Mouse (Mus musculus) neural tube, embryonic 12.5 days (tissue): ENCODE results near the gene Gm44973. TPM values are rescaled to one million over a fixed set of nuclear protein-coding genes. Genes with fewer than 3 reads are reported as not detected.

Experiments
- ATAC-seq: fragments of 200-750 bp; cut with Nextera tagmentation; 2 replicates; pipeline ENCODE4 v1.8.0; 2017; ENCODE audit warnings: low read depth, mild to moderate bottlenecking, moderate TSS enrichment, moderate library complexity; ENCODE audit not compliant: low FRiP score
- H3K27ac ChIP-seq: fragments of 300-500 bp; sonication (generic); 2 replicates; pipeline ENCODE4 v1.5.1; 2016
- H3K27me3 ChIP-seq: fragments of 300-500 bp; sonication (generic); replicated peaks from 2 replicates; pipeline ENCODE4 v1.6.1; 2016; ENCODE audit warnings: mild to moderate bottlenecking
- H3K36me3 ChIP-seq: fragments of 300-500 bp; sonication (generic); 2 replicates; pipeline ENCODE4 v1.6.1; 2016; ENCODE audit warnings: mild to moderate bottlenecking
- H3K4me1 ChIP-seq: fragments of 300-500 bp; sonication (generic); 2 replicates; pipeline ENCODE4 v1.6.1; 2016
- H3K4me2 ChIP-seq: fragments of 300-500 bp; sonication (generic); replicated peaks from 2 replicates; pipeline ENCODE4 v1.6.1; 2016; ENCODE audit warnings: mild to moderate bottlenecking
- H3K4me3 ChIP-seq: fragments of 300-500 bp; sonication (generic); 2 replicates; pipeline ENCODE4 v1.5.1; 2016
- H3K9ac ChIP-seq: fragments of 300-500 bp; sonication (generic); 2 replicates; pipeline ENCODE4 v1.6.1; 2016; ENCODE audit warnings: mild to moderate bottlenecking
- H3K9me3 ChIP-seq: fragments of 300-500 bp; sonication (generic); 2 replicates; pipeline ENCODE4 v1.6.1; 2016; ENCODE audit warnings: mild to moderate bottlenecking
- WGBS: fragments of 180-500 bp; shearing (Covaris S2); methylation state at CpG from one replicate; pipeline ENCODE4 v1.1.7; 2016; 5-methylcytosine and 5-hydroxymethylcytosine counted together
- polyA plus RNA-seq: library from polyadenylated mRNA; unstranded; fragments of >200 nt; fragmentation: Nextera tagmentation; extraction: Ambion mirVana; gene quantifications from 2 replicates; pipeline ENCODE4 v1.2.1, GENCODE M21; 2016

The Gm44973 gene
- polyA plus RNA-seq, 1 experiment from 2014 or later: not detected

- peaks cover 63% of the 10 kb centered on the region for H3K27me3 ChIP-seq
- H3K36me3 ChIP-seq: no peaks in the 10 kb centered on the region
- peaks cover 41% of the 10 kb centered on the region for H3K4me1 ChIP-seq
- H3K9ac ChIP-seq: peak overlapping the region; percentile 69; the same call in 1 of the 2 replicates
- H3K27ac ChIP-seq: no peak overlapping the region
- 37% methylated on average over 8 of the region's 8 CpGs for WGBS
- no peaks in the 10 kb centered on the region for H3K9me3 ChIP-seq
- peak overlapping the region; percentile 44 for H3K4me3 ChIP-seq
- ATAC-seq: no peak
- H3K4me2 ChIP-seq: peak overlapping the region; percentile 68
These were observed 42.1 kb downstream of the Gm44973 start for GRCm38 (mm10) chr7:5057381-5057780.

GRCm38 (mm10) chr7:5057804-5058203, 42.5 kb downstream of the Gm44973 start:
- Histone ChIP-seq H3K9me3 (no peaks in the 10 kb centered on the region), H3K27me3 (peaks cover 61% of the 10 kb centered on the region), H3K9ac (no peak overlapping the region), H3K4me3 (peak overlapping the region; percentile 44; the same call in 1 of the 2 replicates), H3K27ac (no peak overlapping the region), H3K4me2 (peak overlapping the region; percentile 68), H3K4me1 (peaks cover 37% of the 10 kb centered on the region), H3K36me3 (no peaks in the 10 kb centered on the region)
- WGBS: 28% methylated on average over 11 of the region's 11 CpGs
- ATAC-seq: no peak

DNA sequence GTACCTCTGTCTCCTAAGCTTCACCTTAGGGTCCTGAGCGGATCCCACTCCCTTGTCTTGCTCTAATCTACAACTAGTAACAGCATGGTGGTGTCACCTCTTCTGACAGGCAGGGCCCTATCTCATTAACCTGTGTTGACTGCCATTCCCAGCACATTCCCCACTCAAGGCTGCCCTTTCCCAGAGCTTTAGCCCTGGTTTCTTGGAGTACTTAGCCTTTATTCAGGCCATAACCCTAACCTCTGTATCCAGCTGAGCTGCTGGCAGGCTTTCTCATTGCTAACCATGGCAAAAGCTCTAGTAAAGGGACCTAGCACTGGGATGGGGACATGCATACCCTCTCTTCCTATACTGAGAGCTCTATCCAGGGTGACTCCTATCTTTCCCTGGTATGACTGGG, 43.3 kb downstream of the Gm44973 start:
- peaks cover 32% of the 10 kb centered on the region for H3K4me1 ChIP-seq
- H3K4me2 ChIP-seq: no peak overlapping the region; the same call in 1 of the 2 replicates
- H3K4me3 ChIP-seq: no peak overlapping the region
- no peaks in the 10 kb centered on the region for H3K36me3 ChIP-seq
- no peak overlapping the region for H3K9ac ChIP-seq
- no peak overlapping the region for H3K27ac ChIP-seq
- H3K9me3 ChIP-seq: no peaks in the 10 kb centered on the region
- ATAC-seq: no peak
- WGBS: 90% methylated on average over 1 of the region's 1 CpGs
- H3K27me3 ChIP-seq: peaks cover 53% of the 10 kb centered on the region

- Histone ChIP-seq H3K4me3 (no peak overlapping the region), H3K27me3 (peaks cover 45% of the 10 kb centered on the region), H3K9ac (peak overlapping the region; percentile 80; the same call in 1 of the 2 replicates), H3K4me2 (peak overlapping the region; percentile 86), H3K36me3 (no peaks in the 10 kb centered on the region), H3K4me1 (peaks cover 32% of the 10 kb centered on the region), H3K27ac (no peak overlapping the region), H3K9me3 (no peaks in the 10 kb centered on the region)
- WGBS: 93% methylated on average over 12 of the region's 12 CpGs
- no peak for ATAC-seq
These were observed 44.1 kb downstream of the Gm44973 start for GRCm38 (mm10) chr7:5059421-5059820.

DNA sequence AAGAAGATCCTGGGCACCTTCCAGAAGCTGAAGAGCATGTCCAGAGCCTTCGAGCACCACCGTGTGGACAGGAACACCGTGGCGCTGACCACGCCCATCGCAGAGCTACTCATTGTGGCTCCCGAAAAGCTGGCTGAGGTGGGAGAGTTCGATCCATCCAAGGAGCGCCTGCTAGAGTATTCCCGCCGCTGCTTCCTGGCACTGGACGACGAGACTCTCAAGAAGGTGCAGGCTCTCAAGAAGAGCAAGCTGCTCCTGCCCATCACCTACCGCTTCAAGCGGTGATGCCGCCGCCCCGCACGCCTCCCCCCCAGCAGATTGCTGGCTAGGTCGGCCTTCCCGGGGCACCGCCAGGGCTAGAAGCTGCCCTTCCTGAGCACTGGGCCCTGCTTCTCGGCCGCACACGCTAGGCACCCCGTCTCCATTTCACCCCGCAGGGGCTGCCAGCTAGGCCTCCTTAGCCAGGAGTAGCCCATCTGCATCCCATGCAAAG, 45.0 kb downstream of the Gm44973 start:
- H3K9ac ChIP-seq: peak overlapping the region; percentile 80
- peaks cover 34% of the 10 kb centered on the region for H3K4me1 ChIP-seq
- ATAC-seq: no peak; the same call in 1 of the 2 replicates
- peak overlapping the region; percentile 70 for H3K4me3 ChIP-seq
- peak overlapping the region; percentile 96 for H3K27ac ChIP-seq
- H3K36me3 ChIP-seq: no peaks in the 10 kb centered on the region
- H3K27me3 ChIP-seq: peaks cover 36% of the 10 kb centered on the region
- no peaks in the 10 kb centered on the region for H3K9me3 ChIP-seq
- WGBS: 2% methylated on average over 27 of the region's 27 CpGs
- H3K4me2 ChIP-seq: peak overlapping the region; percentile 86

GRCm38 (mm10) chr7:5060944-5061773, 45.9 kb downstream of the Gm44973 start:
- peak overlapping the region; percentile 86 for H3K4me2 ChIP-seq
- peak; percentile 91 for ATAC-seq
- peak overlapping the region; percentile 80 for H3K9ac ChIP-seq
- peak overlapping the region; percentile 96 for H3K27ac ChIP-seq
- H3K4me3 ChIP-seq: peak overlapping the region; percentile 70
- H3K27me3 ChIP-seq: peaks cover 28% of the 10 kb centered on the region
- peaks cover 41% of the 10 kb centered on the region for H3K4me1 ChIP-seq
- WGBS: under 1% methylated on average over 60 of the region's 60 CpGs
- peaks cover 4% of the 10 kb centered on the region; the same call in 1 of the 2 replicates for H3K36me3 ChIP-seq
- H3K9me3 ChIP-seq: no peaks in the 10 kb centered on the region

- ATAC-seq: peak; percentile 85
- WGBS: under 1% methylated on average over 63 of the region's 65 CpGs
- H3K27me3 ChIP-seq: peaks cover 20% of the 10 kb centered on the region
- H3K36me3 ChIP-seq: peaks cover 11% of the 10 kb centered on the region
- peak within 1 kb of the TSS; percentile 80 for H3K9ac ChIP-seq
- H3K9me3 ChIP-seq: no peaks in the 10 kb centered on the region
- peak within 1 kb of the TSS; percentile 96 for H3K27ac ChIP-seq
- peaks cover 36% of the 10 kb centered on the region for H3K4me1 ChIP-seq
- peak within 1 kb of the TSS; percentile 70 for H3K4me3 ChIP-seq
- H3K4me2 ChIP-seq: peak within 1 kb of the TSS; percentile 86
These were observed 46.6 kb downstream of the Gm44973 start, which contains the start of gene U2af2 for GRCm38 (mm10) chr7:5061774-5062359. U2af2 (plus strand) TSS chr7:5062143.

GRCm38 (mm10) chr7:5062360-5063001, 47.2 kb downstream of the Gm44973 start:
- Histone ChIP-seq H3K9ac (peak overlapping the region; percentile 80), H3K4me3 (peak overlapping the region; percentile 70), H3K27me3 (peaks cover 14% of the 10 kb centered on the region), H3K27ac (peak overlapping the region; percentile 96), H3K4me1 (peaks cover 34% of the 10 kb centered on the region), H3K9me3 (no peaks in the 10 kb centered on the region), H3K36me3 (peaks cover 17% of the 10 kb centered on the region), H3K4me2 (peak overlapping the region; percentile 86)
- peak; percentile 43 for ATAC-seq
- under 1% methylated on average over 48 of the region's 51 CpGs for WGBS

- H3K4me1 ChIP-seq: peaks cover 26% of the 10 kb centered on the region
- H3K9ac ChIP-seq: no peak overlapping the region
- WGBS: 95% methylated on average over 6 of the region's 6 CpGs
- H3K4me2 ChIP-seq: no peak overlapping the region
- ATAC-seq: no peak
- H3K9me3 ChIP-seq: no peaks in the 10 kb centered on the region
- no peak overlapping the region for H3K4me3 ChIP-seq
- H3K27ac ChIP-seq: no peak overlapping the region
- H3K36me3 ChIP-seq: peaks cover 41% of the 10 kb centered on the region
- H3K27me3 ChIP-seq: no peaks in the 10 kb centered on the region
These were observed 49.6 kb downstream of the Gm44973 start for GRCm38 (mm10) chr7:5064886-5065285.

DNA sequence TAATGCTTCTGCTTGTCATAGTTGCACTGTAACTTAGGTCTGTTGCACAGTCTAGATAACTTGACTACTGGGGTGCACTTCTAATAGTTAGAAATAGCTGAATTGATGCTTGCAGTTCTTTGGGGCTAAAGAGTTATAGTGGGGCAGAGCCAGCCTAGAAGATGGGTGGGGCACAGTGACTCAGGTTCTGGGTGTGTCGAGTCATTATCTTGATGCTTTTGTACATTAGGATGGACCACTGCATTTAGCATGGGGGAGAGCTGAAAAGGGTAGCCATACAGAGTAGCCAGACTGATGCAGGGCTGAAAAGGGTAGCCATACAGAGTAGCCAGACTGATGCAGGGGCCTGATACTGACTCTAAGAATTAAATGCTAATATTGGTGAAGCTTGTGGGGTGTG, 58.3 kb downstream of the Gm44973 start:
- Histone ChIP-seq H3K4me1 (no peaks in the 10 kb centered on the region), H3K9ac (no peak overlapping the region), H3K4me2 (no peak overlapping the region), H3K27ac (no peak overlapping the region), H3K9me3 (no peaks in the 10 kb centered on the region), H3K36me3 (peaks cover 95% of the 10 kb centered on the region), H3K27me3 (no peaks in the 10 kb centered on the region), H3K4me3 (no peak overlapping the region)
- no peak for ATAC-seq
- 90% methylated on average over 1 of the region's 1 CpGs for WGBS

DNA sequence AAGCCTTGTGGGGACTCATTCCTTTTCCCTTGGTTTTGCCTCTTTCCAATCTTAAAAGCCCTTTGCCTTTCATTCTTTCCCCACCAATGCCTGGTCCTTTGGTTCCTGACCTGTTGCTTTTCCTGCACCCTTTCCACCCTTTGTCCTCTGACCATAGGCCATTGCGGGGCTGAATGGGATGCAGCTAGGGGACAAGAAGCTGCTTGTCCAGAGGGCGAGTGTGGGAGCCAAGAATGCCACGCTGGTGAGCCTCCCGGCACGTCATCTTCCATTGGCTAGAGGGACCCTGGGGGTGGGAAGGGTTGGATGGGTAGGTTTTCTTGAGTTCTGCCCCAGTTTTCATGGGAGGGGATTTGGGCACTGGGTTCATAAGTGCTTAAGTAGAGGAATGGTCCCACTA, 59.7 kb downstream of the Gm44973 start:
- H3K9ac ChIP-seq: no peak overlapping the region
- H3K4me3 ChIP-seq: no peak overlapping the region
- no peaks in the 10 kb centered on the region for H3K27me3 ChIP-seq
- H3K27ac ChIP-seq: no peak overlapping the region
- no peak overlapping the region for H3K4me2 ChIP-seq
- H3K4me1 ChIP-seq: no peaks in the 10 kb centered on the region
- ATAC-seq: no peak
- no peaks in the 10 kb centered on the region for H3K9me3 ChIP-seq
- H3K36me3 ChIP-seq: peaks cover 88% of the 10 kb centered on the region
- WGBS: 95% methylated on average over 5 of the region's 5 CpGs

DNA sequence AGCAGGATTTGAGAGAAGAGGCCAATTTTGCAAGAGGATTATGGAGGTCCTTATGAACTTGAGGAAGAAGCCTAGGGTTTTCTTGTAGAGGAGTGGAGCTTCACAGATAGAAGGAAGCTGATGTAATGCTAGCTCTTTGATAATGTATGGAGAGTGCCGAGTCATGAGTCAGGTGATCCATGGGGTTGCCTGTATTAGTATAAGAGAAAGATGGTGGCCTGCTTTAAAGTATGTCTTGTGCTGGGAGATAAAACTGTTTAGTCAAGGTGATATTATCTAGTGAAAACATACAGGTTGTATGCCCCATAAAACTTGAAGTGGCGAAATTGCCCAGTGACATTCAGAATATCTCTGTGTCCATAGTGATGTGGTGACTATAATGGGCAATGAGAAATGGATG, 61.6 kb downstream of the Gm44973 start:
- no peak overlapping the region for H3K4me3 ChIP-seq
- H3K9ac ChIP-seq: no peak overlapping the region
- peaks cover 70% of the 10 kb centered on the region for H3K36me3 ChIP-seq
- H3K27me3 ChIP-seq: no peaks in the 10 kb centered on the region
- WGBS: 93% methylated on average over 2 of the region's 2 CpGs
- no peak overlapping the region for H3K4me2 ChIP-seq
- no peak for ATAC-seq
- H3K4me1 ChIP-seq: peaks cover 12% of the 10 kb centered on the region
- no peak overlapping the region for H3K27ac ChIP-seq
- no peaks in the 10 kb centered on the region for H3K9me3 ChIP-seq
